Mouse (Mus musculus): ENCODE measurements around the gene Plscr3.
"Not testable (repeated sequence)": the region's sequence is repeated elsewhere in the genome, so short reads cannot be mapped to it uniquely, and the experiment has no call there.

Plscr3 gene

GRCm38 (mm10) chr11:69833554-69833953 is 12.6 kb upstream of the Plscr3 start:
- DNase-seq: no peak

GRCm38 (mm10) chr11:69834001-69834549 is 12.1 kb upstream of the Plscr3 start:
- peak; percentile 68 for DNase-seq

GRCm38 (mm10) chr11:69835326-69835965 is 10.7 kb upstream of the Plscr3 start:
- peak; percentile 74 for DNase-seq

GRCm38 (mm10) chr11:69835966-69836335 is 10.2 kb upstream of the Plscr3 start:
- DNase-seq: no peak

GRCm38 (mm10) chr11:69836703-69837576 is 9.2 kb upstream of the Plscr3 start:
- peak; percentile 68 for DNase-seq

- DNase-seq: no peak
These were observed 8.6 kb upstream of the Plscr3 start, which contains the start of gene Nlgn2 for GRCm38 (mm10) chr11:69837604-69837951. Nlgn2 (minus strand) TSS chr11:69837784.

GRCm38 (mm10) chr11:69837952-69838713 is 8.0 kb upstream of the Plscr3 start, which contains the start of gene Tmem256:
Tmem256 (plus strand) TSS chr11:69838514.
- DNase-seq: peak; percentile 97

- peak; percentile 52 for DNase-seq
These were observed 7.5 kb upstream of the Plscr3 start for GRCm38 (mm10) chr11:69838714-69839104.

GRCm38 (mm10) chr11:69846738-69847688 is 837 bp downstream of the Plscr3 start:
- peak; percentile 10 for DNase-seq

- DNase-seq: no peak
These were observed 1.8 kb downstream of the Plscr3 start for GRCm38 (mm10) chr11:69848021-69848420.

- no peak for DNase-seq
These were observed 3.0 kb downstream of the Plscr3 start for GRCm38 (mm10) chr11:69849128-69849527.

- DNase-seq: no peak
These were observed 3.7 kb downstream of the Plscr3 start for GRCm38 (mm10) chr11:69849884-69850283.

GRCm38 (mm10) chr11:69850754-69851153 is 4.6 kb downstream of the Plscr3 start:
- DNase-seq: no peak

GRCm38 (mm10) chr11:69853994-69854393 is 7.8 kb downstream of the Plscr3 start:
- peak; percentile 25 for DNase-seq

- DNase-seq: no peak
These were observed 8.5 kb downstream of the Plscr3 start for GRCm38 (mm10) chr11:69854680-69855079.

GRCm38 (mm10) chr11:69855347-69855746 is 9.2 kb downstream of the Plscr3 start:
- peak; percentile 74 for DNase-seq

GRCm38 (mm10) chr11:69858113-69858998 is 12.2 kb downstream of the Plscr3 start, which contains the start of gene Tnk1:
Tnk1 (minus strand) TSS chr11:69858730.
- DNase-seq: no peak

- not testable (repeated sequence) for DNase-seq
These were observed 17.6 kb downstream of the Plscr3 start for GRCm38 (mm10) chr11:69863729-69864128.

- DNase-seq: no peak
These were observed 18.1 kb downstream of the Plscr3 start for GRCm38 (mm10) chr11:69864138-69864860.

GRCm38 (mm10) chr11:69865561-69865960 is 19.4 kb downstream of the Plscr3 start:
- no peak for DNase-seq
